Mouse (Mus musculus): ENCODE measurements around the gene Rtkn2. TPM values are rescaled to one million over a fixed set of nuclear protein-coding genes. Genes with fewer than 3 reads are reported as not detected.

Gene Rtkn2
- 1 to 10 TPM; 4.5 to 4.6 TPM for total RNA-seq (2021)
- long read RNA-seq, experiment 1, partial matches to known transcripts, result 0 of 5 reads
- long read RNA-seq, experiment 1, other reads (novel, unspliced or antisense), result 1 of 5 reads
- long read RNA-seq, experiment 2, partial matches to known transcripts, result 2 of 6 reads
- long read RNA-seq, experiment 2, other reads (novel, unspliced or antisense), result 2 of 6 reads

DNA sequence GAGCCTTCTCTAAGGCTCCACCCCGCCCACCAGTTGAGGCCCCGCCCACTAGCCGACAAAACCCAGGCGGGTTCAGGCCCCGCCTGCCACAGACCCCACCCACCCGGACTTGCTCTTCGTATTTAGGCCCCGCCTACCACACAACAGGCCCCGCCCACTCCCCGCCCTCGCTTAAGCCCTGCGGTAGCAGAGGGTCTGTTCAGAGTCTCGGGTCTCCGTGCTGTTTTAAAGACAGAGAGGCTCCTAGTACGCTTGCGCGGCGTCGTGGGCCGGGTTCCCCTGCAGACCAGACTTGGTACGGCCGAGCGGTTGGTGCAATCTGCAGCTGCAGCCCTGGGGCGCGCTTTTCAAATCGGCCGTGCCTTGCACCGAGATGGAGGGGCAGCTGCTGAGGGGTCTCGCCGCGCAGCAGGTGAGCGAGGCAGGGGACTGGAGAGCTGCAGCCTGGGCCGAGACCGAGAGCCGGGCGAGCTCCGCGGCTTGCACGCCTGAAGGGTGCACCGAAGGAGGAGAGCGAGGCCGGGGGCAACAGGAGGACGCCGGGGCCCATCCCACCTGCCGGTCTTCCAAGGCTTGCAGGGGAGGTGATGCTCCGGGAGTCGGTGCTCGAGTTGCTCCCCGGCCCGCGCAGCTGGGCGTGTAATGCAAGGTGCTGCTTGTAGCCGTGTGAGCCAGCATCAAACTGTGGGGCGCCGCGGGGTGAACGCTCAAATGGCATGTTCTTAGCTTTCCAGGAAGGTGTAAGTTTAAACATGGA lies at the start of gene Rtkn2:
Gene Rtkn2 (plus strand): TSS at position 170 of the 757 bp plus-strand sequence.
- peak; percentile 89 to 91 for DNase-seq (ENCODE audit: low spot score in 2 of 2)

DNA sequence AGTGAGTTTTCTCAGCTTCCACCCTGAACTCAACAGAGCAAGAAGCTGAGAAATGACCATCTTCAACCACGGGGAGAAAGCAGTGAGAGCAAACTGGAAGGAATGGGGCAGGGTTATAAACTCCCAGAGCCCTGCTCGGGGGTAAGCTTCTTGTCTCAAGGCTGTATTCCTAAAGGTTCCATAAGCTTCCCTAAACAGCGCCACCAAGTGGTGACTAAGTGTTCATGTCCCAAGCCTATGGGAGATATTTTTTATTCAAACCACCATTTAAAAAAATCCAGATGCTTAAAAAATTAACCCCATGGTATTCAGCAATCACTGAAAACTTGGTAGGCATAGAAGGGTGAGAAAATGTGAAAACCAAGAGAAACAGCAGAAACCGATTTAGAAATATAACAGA lies 48.0 kb upstream of the Rtkn2 start:
- intact Hi-C loops (cut with DNase I), result no loop called here

More for the DNA sequence above, at the start of gene Rtkn2:
- intact Hi-C loops (cut with DNase I), result loop anchor here (5.0 to 10.0 kb wide), 2 partner anchors 67 to 435 kb away; partner anchors contain the start of genes Ado and Zfp365

DNA sequence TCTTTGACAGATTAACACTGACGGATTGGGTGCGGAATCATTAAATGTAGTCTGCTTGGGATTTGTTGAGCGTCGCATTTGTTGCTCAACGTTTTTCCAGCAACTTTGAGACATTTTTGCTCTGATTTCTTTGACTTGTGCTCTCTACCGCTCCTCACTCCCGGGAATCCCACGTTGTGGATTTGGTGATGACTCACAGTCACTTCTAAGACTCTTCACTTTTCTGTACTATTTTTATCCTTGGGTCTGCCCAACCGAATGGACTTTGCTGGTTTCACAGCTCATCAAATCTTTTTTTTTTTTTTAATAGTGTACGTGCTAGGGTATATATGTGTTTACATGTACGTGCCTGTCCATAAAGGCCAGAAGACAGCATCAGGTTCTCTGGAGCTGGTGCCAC lies 46.6 kb upstream of the Rtkn2 start:
- intact Hi-C loops (cut with DNase I), result no loop called here
- DNase-seq (ENCODE audit: low spot score in 2 of 2), result no peak

More for the DNA sequence above, 48.0 kb upstream of the Rtkn2 start:
- DNase-seq (ENCODE audit: low spot score in 2 of 2), result no peak

DNA sequence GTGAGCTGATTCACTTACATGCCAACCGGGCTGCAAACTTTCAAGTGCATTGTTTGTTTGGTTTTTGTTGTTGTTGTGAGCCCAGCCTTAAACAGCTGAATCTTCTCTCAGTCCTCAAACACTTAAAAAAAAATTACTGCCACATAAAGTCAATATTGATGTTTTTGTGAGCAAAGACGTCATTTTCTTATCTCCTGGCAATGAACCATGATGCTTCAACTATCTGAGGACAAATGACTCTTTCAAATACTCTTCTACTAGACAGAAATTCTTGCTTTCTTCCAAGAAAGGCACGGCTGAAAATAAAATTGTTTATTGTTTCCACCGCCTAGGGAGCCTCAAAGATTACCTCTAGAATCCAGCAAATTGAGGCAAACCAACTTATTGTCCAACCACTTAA lies 42.4 kb upstream of the Rtkn2 start:
- intact Hi-C loops (cut with DNase I), result no loop called here
- no peak for DNase-seq (ENCODE audit: low spot score in 2 of 2)

DNA sequence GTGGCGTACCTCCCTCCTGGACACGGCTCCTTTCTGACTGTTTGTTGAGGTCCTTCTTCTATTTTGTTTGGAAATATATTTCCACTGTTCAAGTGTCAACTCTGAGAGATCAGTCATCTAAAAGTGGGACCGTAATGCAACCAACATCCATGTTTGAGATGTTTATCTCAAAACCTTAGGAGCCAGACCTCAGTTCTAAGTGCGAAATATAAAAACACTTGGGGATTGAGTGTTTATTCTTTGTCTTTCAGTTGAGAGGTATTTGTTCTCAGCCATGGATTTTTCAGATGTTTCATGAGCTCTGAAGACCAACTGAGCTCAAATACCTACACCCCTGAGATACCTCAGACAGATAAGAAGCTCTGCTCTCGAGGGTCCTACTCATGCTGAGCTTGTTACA lies 41.6 kb upstream of the Rtkn2 start:
- DNase-seq (ENCODE audit: low spot score in 2 of 2), result no peak
- intact Hi-C loops (cut with DNase I), result no loop called here

DNA sequence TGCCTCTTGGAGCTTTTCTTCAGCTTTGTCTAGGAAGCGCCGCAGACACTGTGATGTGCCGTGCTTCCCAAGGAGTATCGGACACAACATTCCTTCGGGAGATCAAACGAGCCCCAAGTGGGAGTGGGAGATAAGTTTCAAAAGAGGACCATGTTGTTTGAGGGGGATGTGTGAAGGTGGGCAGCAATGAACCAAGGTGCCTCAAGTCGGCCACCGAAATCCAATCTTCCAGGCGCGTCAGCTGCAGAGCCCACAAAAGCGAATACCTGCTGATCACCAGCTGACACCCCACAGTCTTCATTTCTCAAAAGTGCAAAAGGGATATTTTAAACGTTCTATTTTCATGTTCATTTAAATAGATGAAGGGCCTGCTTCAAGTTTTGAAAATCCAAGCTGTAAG lies 39.8 kb upstream of the Rtkn2 start:
- intact Hi-C loops (cut with DNase I), result no loop called here
- no peak for DNase-seq (ENCODE audit: low spot score in 2 of 2)

DNA sequence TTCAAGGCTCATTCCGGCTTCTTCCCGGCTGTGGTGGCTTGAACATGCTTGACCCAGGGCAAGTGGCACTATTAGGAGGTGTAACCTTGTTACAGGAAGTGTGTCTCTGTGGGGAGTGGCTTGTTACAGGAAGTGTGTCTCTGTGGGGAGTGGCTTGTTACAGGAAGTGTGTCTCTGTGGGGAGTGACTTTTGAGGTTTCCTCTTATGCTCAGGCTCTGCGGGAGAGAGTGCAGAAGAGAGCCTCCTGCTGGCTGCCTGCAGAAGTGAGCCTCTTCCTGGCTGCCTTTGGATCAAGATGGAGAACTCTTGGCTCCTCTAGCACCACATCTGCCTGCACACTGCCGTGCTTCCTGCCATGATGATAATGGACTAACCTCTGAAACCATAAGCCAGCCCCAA lies 35.9 kb upstream of the Rtkn2 start:
- intact Hi-C loops (cut with DNase I), result no loop called here
- DNase-seq (ENCODE audit: low spot score in 2 of 2), result no peak

DNA sequence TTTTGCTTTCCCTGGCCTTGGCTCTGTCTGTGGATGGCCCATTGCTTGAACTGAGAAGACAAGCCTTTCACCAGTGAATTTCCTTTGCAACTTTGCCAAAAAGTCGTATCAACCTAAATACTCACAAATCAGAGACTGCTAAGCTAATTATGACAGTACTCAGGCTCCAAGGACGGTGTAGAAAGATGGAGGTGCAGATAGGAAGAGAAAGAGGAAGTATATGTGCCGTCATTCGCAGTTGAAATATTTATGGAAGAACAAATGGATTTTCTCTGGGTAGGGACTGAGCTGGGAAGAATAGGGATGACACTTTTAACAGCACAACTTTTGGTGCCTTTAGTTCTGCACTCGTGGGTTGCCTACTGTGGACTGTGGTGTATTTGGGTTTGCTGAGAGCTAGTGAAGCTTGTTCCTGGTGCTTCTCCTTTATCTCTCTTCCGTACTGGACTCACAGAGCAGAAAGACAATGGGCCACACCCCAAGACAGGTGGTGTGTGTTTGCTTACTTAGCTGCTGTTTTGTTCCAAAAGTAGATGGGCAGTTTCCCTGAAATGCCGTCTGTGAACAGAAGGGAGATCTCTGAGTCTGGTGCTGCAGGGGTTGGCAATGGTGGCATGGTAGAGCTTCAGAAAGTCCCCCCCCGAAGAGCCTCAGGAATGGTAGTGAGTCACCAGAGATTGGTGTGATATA lies 29.2 kb upstream of the Rtkn2 start:
- no peak for DNase-seq (ENCODE audit: low spot score in 2 of 2)
- intact Hi-C loops (cut with DNase I), result no loop called here

DNA sequence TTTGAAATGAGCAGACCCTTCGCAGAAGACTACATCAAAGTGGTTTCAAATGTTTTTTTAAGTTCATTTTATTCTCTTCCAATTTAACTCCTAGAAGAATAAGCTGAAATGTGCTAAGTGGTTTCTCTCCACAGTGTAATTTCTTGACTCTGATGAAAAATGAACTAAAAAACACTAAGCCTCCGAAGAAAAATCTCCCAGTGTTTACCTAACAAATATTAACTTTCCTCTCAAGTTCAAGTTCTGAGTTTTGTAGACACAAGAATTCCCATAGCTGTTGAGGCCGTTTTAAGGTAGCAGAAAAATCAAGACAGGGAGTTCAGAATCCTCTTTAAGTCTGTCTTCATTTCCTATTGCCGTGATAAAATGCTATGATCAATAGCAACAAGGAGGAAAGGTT lies 27.7 kb upstream of the Rtkn2 start:
- DNase-seq (ENCODE audit: low spot score in 2 of 2), result no peak
- intact Hi-C loops (cut with DNase I), result no loop called here

DNA sequence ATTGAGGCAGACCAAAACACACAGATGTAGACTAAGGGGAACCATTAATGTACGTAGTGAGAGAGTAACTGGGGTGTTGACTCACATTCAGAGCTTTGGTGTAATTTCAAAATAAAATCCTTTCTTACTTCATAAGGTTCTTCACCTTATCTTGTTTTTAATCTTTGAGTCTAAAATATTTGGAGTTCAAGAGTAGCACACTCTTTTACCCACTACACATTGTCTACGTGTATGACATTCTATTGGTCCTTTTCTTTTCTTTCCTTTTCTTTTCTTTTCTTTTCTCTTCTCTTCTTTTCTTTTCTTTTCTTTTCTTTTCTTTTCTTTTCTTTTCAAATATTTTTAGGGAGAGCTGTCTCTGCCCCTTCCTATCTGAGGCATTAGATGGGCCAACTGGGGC lies 23.4 kb upstream of the Rtkn2 start:
- DNase-seq (ENCODE audit: low spot score in 2 of 2), result no peak
- intact Hi-C loops (cut with DNase I), result no loop called here

DNA sequence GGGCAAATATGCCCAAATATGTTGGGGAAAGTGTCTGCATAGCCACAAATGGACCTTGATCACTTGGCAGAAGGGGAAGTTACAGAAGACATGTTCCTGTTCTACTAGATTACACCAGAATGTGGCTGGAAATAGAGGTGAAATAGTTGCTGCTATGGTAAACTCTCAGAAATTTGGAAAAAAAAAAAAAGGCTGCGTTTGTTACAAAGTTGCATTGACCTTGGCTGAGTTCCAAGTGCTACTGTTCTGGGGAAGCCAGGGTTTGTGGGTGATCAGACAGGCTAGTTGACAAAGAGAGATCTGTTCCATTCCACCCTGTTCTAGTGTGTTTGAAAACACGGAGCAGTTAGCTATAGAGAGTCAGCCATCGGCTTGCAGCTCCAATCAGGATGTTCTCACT lies 19.4 kb upstream of the Rtkn2 start:
- intact Hi-C loops (cut with DNase I), result no loop called here
- DNase-seq (ENCODE audit: low spot score in 2 of 2), result no peak

DNA sequence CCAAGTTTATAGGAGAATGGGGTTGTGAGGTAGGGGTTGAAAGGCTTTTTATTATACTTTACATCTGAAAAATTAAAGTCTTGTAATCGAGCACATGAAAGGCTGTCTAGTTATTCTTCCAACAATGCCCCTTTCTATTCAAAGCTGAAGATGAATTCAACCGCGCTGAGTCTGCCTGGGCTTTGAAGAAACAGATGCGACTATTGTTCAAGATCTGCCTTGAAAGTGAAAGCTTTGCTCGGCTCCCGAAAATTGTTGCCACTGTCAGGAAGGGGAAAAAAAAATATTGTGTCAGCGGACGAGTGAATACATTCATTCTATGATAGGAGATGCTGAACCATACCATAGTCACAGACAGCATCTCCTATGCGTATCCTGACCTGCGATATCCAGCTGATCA lies 16.9 kb upstream of the Rtkn2 start:
- intact Hi-C loops (cut with DNase I), result no loop called here
- DNase-seq (ENCODE audit: low spot score in 2 of 2), result no peak

DNA sequence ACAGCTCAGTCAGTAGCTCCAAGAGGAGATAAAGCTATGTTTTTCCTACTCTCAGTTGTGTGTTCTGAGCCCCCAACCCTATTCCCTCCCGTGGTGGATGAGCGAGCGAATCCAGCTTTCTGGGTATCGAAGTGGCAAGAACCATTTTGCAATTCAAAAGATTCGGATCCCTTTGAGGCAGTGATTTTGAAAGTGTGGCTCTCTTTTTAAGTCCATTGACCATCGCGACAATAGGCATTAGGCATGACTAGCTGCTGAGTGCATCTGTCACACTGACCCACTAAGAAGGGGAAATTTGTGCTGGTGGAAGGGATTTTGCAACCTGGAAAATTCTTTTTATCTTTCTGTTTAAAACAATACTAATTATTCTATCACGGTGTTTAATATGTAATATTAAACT lies 15.3 kb upstream of the Rtkn2 start:
- intact Hi-C loops (cut with DNase I), result no loop called here

DNA sequence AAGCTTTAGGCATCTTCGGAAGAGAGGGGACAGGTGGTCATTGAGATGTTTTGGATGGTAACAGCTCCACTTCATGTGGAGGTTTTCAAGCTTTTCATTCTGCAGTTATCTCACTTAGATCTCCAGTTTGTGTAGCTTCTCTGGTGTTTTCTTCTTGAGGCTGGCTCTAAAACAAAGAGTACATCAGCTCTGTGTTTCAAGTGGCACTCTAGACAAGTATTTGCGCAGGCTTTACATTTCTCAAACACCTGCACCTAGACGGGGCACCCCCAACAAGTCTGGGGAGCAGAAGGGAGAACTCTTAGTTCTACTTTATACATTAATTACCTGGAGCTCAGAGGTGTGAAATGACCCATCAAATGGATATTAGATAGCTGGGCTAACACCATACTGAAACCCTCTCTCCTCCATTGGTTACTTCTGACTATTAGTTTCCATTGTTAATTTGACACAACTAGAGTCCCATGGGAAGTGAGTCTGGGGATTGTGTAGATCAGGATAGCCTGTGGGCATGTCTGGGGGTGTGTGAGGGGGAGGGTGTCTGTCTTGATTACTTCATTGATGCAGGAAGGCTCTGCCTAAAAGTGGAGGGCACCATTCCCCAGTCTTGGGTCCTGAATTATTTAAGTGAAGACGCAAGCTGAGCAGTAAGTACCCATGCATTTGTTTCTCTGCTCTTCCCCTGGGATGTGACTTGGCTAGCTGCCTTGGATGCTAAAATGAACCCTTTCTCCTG lies 14.0 kb upstream of the Rtkn2 start:
- DNase-seq (ENCODE audit: low spot score in 2 of 2), result no peak
- intact Hi-C loops (cut with DNase I), result no loop called here

More for the DNA sequence above, 15.3 kb upstream of the Rtkn2 start:
- DNase-seq (ENCODE audit: low spot score in 2 of 2), result no peak

DNA sequence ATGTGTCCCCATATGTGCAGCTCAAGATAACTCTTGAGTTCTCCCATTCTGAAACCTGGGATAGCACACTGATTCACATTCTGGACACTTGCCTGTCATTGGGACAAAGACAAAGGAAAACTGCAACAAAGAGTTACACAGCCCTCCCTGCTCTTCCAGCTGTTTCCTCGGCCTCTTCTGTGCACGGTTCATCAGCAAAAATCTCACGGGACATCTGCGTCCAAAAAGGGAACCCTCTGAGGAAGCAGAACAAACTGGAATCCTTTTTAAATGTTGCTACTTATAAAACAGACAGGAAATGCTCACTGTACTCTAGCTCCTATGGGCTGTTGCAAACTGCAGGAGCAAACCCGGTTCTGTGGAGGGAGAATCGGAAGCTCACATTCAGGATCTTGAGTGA lies 13.3 kb upstream of the Rtkn2 start:
- no peak for DNase-seq (ENCODE audit: low spot score in 2 of 2)
- intact Hi-C loops (cut with DNase I), result no loop called here

DNA sequence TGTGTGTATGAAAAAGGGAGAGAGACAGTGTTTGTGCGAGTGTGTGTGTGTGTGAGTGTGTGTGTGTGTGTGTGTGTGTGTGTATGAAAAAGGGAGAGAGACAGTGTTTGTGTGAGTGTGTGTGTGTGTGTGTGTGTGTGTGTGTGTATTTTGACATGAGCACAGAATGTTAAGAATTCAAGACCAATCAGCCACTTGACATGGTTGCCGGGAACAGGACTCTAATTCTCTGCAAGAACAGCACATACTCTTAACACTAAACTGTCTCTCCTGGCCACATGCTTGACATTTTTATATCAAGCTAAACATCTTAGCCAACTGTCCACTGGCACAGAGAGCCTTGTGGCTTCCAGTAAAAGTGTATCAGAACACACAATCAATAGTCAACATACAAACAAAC lies 12.4 kb upstream of the Rtkn2 start:
- no peak for DNase-seq (ENCODE audit: low spot score in 2 of 2)
- intact Hi-C loops (cut with DNase I), result no loop called here

DNA sequence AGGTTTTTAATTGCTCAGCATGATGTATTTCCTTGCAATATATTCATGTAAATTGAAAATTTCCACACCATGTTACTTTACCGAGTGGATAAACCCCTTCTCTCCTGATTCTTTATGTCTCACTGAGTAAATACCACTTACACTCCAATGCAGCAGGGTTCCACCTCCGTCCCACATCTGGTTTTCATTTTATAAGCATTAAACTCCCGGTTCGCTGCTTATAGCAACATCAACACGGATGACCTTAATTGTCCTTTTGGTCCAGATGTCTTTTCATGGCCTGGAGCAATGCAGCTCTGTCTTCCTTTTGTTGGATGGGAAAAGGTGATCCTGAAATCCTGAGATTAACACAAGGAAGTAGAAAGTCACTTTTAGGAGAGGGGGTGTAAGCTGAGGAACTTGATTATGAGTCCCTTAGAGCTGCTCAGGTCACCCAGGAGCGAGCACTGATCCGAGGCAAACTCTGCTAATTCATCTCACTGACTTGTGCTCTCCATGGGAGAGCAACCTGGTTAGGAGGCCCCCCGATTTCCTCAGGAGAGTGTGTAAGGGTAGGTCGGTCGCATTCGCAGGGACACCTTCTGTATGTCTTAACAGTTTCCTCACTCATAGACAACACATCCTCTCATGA lies 8.1 kb upstream of the Rtkn2 start:
- intact Hi-C loops (cut with DNase I), result loop anchor here (10.0 kb wide), 1 partner anchor 426 kb away; the partner anchor contains the start of gene Ado
- DNase-seq (ENCODE audit: low spot score in 2 of 2), result no peak

DNA sequence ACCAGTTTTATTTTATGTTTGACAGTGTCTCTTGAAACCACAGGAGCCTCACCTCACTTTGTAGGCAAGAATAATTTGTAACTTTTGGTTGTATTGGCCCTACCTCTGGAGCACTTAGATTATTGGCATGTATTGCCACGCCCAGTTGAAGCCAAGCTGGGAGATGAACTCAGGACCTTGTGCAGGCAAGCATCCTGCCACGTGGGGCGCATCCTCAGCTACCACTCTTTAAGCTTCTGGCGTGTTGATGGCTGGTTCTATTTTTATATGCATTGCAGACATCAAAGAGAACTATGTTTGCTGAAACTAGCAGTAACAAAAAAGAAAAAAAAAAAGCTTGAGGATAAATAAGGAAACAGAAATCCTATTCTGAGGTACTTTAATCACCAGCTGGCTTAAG lies 2.1 kb upstream of the Rtkn2 start:
- intact Hi-C loops (cut with DNase I), result loop anchor here (10.0 kb wide), 1 partner anchor 432 kb away; the partner anchor contains the start of gene Ado
- DNase-seq (ENCODE audit: low spot score in 2 of 2), result no peak

DNA sequence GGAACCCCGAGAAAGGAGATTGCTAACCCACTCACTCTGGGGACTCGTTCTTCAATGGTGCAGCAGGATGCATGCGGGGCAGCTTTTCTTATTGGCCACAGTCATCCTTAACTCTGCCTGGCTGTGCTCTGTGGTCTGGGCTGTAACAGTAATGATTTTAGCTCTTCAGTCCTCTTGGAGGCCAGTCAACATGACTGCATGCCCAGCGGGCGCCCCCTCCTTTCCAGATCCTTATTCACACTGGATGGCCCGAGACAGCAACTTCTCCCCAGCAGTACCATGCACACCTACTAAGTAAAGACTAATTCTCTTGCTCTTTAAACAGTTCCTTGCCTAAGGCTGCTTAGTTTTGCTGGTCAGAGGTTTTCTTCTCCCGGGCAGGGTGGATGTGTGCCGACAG lies 4.4 kb downstream of the Rtkn2 start:
- intact Hi-C loops (cut with DNase I), result loop anchor here (2.0 to 5.0 kb wide), 2 partner anchors 71 to 113 kb away; partner anchors contain the start of gene Zfp365
- DNase-seq (ENCODE audit: low spot score in 2 of 2), result no peak
